Mouse (Mus musculus) frontal cortex, adult 2 months (tissue): ENCODE data around the gene Klhl33. TPM values are rescaled to one million over a fixed set of nuclear protein-coding genes. Genes with fewer than 3 reads are reported as not detected.
"Not testable (repeated sequence)": the region's sequence is repeated elsewhere in the genome, so short reads cannot be mapped to it uniquely, and the experiment has no call there.

Experiments used
- DNase-seq, 2 experiments: peaks; one replicate each; pipeline ENCODE4 v3.0.0; 2022; ENCODE audit warnings: low spot score in 1 of 2; ENCODE audit errors: extremely low spot score in 1 of 2
- polyA plus RNA-seq: library from polyadenylated mRNA; depleted of rRNA; stranded (reverse); fragments of >200 nt; gene quantifications from 2 replicates; pipeline ENCODE4 v1.2.3, GENCODE M21; 2012; rRNA removed

Klhl33 gene
- 3.1 and 3.3 TPM in 2 replicates for polyA plus RNA-seq

- peak in 1 of 2 experiments; percentile 8 for DNase-seq
These were observed at the start of gene Klhl33 for GRCm38 (mm10) chr14:50897374-50897765. Gene Klhl33 (minus strand): TSS chr14:50897507.

DNA sequence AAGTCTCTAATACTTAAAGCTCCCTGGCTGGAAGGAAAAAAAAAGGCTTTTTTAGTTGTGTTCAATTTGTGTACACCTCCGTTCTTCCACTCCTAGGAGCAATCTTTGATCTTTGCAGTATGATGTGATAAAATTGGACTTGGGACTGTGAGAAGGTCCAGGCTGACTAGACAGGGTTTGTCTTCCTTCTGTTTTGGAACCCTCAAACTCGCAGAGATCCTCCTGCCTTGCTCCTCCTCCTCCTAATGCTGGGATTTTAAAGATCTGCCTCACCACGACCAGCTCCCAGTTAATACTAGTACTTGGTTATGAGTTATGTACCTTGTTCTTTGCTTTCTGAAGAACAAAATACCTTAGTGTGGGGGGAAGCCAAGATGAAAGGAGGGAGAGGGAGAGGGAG, 48.2 kb upstream of the Klhl33 start:
- not testable (repeated sequence) for DNase-seq

DNA sequence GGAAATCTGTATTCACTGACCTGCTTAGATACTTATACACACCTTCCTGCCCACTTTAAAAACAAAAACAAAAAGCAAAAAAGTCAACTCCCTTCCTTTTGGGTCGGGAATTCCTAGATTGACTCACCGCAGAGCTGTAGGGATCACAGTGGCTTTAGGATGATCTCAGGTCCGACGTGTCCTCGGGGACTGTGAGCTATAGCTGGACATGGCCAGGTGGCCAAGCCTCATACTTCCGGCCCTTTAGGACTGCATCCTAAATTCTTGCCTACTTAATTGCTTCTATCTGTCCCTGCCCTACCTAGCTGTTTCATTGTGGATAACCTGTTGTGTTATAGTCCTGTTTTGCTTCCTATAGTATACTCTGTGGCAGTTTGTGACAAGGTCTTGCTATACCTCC, 47.8 kb upstream of the Klhl33 start:
- DNase-seq = not testable (repeated sequence)

- DNase-seq = not testable (repeated sequence)
These were observed 47.3 kb upstream of the Klhl33 start for GRCm38 (mm10) chr14:50944668-50945033.

GRCm38 (mm10) chr14:50943932-50944667, 46.8 kb upstream of the Klhl33 start, which contains the start of gene Gm49342:
Gene Gm49342 (plus strand): TSS chr14:50944517.
- DNase-seq = peak; percentile 81 to 89

DNA sequence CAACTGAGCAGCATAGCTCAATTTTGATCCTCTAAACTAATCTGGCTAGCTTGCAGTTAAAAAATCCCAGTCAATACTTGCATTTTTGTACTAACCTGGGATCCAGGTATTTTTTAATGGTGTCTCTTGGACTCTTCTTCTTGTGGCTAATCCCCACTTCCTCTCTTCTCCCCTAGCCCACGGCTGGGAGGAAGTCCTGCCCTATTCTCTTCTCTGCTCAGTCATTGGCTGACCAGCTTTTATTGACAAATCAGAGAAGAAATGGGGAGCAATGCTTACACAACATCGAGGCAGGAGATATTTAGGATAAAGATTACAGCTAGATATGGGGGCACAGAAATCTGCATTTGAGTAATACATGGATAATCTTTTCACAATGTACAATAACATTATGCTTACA, 41.6 kb upstream of the Klhl33 start:
- DNase-seq = no peak

DNA sequence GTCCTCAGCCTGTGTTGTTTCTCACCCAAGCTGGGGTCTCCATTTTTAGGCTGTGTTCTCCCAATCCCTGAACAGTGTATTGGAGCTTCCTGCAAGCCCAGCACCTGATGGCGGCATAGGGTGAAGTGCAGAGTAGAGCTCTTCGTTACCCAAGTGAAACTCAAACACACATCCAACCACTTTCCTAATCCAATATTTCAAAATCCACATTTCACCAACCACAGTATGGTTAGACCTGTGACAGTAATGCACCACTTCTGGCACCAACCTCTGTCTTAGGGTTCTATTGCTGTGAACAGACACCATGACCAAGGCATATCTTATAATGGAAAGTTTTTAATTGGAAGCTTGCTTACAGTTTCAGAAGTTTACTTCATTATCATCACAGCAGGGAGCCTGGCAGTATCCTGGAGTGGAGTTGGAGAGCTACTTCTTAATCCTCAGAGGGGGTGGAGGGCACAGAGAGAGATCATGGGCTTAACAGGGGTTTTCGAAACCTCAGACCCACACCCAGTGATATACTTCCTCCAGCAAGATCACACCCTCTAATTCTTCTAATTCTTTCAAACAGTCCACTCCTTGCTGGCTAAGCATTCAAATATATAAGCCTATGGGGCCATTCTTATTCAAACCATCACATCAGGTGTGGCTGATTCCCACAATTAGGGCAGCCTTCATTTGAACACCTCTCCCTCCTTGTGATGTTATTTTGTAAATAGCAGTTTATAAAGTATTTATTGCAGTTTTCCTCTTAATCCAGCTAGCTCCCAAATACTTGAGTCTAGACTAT, 41.0 kb upstream of the Klhl33 start:
- DNase-seq = no peak

- DNase-seq = no peak
These were observed 39.3 kb upstream of the Klhl33 start for GRCm38 (mm10) chr14:50936649-50937048.

DNA sequence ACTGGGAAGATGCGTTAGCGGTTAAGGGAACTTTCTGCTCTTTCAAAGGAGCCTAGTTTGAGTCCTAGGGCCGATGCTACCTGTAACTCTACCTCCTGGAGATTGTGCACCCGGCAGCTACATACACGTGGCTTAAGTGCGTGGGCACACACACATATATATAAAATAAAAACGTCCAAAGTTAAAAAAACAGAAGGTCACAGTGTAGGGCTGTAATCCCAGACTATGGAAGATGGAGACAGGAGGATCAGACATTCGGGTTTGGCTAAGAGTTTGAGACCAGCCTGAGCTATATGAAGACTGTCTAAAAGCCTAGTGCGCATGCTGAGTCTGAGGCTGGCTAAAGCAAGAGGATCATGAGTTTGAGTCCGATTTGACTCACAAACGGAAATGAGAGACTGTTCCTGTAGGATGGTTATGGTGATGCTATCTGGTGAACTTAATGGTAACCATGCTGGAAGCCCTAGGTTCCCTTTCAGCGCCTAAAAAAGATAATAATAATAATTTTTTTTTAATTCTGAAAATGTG, 34.2 kb upstream of the Klhl33 start:
- no peak for DNase-seq

DNA sequence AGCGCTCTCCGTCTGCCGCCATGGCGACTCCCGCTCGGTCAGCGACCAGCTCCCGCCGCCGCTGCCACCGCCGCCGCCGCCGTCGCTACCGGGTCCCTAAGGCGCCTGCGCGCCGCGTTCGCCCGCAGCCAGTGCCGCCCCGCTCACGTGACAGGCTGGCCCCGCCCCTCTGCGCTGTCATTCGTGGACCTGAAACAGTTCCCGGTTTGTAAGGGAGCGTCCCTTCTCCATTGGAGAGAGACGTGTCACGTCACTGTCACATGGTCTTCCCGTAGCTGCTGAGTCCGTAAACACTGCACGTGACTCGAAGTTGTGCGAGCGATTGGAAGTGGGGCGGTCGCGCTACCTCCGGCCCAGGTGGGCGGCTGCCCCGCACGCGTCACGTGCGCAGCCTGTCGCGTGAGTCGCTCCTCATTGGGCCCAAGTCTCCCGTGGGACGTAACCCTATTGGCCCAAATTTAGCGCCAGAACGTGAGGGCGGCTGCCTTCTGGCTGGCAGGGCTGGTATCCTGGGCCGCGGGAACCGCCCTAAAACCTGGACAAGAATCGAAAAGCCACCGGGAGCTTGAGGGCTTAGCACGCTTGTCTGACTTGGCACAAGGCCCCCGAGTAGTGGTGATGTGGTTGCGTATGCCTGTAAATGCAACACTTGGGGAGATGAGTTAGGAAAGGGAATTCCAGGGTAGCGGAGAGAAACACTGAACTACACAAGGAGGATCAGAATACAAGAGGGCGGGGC, 33.6 kb upstream of the Klhl33 start, which contains the start of the genes Pip4p1 and Pnp:
Pip4p1 (minus strand) TSS at position 103 of the 739 bp plus-strand sequence.
Pnp (plus strand) TSS at position 329 of the 739 bp plus-strand sequence.
- DNase-seq = peak; percentile 99 to 100

- peak; percentile 22 to 47 for DNase-seq
These were observed 33.1 kb upstream of the Klhl33 start for GRCm38 (mm10) chr14:50930377-50930753.

- no peak for DNase-seq
These were observed 32.6 kb upstream of the Klhl33 start for GRCm38 (mm10) chr14:50929951-50930350.

DNA sequence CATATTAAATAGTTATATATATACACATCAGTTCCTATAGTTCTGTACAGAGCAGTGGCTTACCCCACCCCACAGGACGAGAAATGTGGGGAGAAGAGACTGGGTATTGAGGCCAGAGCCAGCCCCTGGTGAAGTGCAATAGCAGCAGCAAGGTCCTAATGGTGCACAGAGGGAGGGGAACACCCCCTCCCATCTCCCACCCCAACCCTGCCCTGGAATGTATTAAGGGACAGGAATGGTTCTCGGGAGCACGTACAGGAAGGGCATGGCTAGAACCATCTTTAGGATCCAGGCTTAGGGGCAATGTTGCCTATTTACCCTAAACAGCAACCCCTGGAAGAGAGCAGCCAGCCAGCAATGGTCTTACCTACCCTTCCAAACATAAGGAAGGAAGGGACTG, 30.1 kb upstream of the Klhl33 start:
- DNase-seq = no peak

- peak in 1 of 2 experiments; percentile 17 for DNase-seq
These were observed 28.0 kb upstream of the Klhl33 start for GRCm38 (mm10) chr14:50925111-50925920.

- peak; percentile 96 to 98 for DNase-seq
These were observed 27.2 kb upstream of the Klhl33 start, which contains the start of the genes Osgep and Apex1 for GRCm38 (mm10) chr14:50924281-50925064. Gene Osgep (minus strand): TSS chr14:50924893. Gene Apex1 (plus strand): TSS chr14:50924968.

DNA sequence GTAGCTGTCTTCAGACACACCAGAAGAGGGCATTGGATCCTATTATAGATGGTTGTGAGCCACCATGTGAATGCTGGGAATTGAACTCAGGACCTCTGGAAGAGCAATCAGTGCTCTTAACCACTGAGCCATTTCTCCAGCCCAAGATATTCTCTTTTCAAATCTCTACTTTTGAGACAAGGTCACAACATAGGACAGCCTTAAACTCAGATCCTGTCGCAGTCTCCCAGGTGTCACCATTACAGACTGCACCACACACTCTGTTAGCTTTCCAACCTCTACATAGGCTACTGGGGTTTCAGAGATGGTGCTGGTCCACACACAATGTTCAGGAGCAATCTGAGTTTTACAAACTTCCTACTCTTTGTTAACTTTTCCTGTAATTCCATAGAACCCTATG, 26.1 kb upstream of the Klhl33 start:
- DNase-seq = not testable (repeated sequence)

GRCm38 (mm10) chr14:50911356-50911755, 14.0 kb upstream of the Klhl33 start:
- DNase-seq = no peak

- DNase-seq = no peak
These were observed 10.8 kb upstream of the Klhl33 start for GRCm38 (mm10) chr14:50908126-50908525.

DNA sequence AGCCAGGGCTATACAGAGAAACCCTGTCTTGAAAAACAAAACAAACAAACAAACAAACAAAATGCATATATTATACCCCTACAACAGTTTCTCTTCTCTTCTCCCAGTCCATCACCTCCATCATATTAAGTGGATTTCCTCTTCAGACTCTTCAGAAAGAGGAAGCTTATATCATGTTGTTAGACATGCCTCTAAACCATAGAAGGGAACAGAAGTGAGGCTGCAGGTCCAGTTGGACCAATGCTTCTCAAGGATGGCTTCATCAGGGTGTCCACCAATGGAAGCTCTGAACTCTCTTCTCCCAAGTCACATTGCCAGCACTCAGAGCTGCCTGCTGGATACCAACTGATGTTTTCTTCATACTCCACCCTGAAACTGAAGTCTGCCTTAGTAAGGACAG, 8.0 kb upstream of the Klhl33 start:
- DNase-seq = not testable (repeated sequence)
